Mouse (Mus musculus) layer of hippocampus, adult 6 months (tissue): ENCODE data around the gene Cdh12. TPM values are rescaled to one million over a fixed set of nuclear protein-coding genes. Genes with fewer than 3 reads are reported as not detected.

ENCODE experiments used
- long read RNA-seq, 2 experiments: library from polyadenylated mRNA; unstranded; transcript quantifications; one replicate each; pipeline ENCODE4 v2.0.0; 2019 to 2020
- microRNA-seq: library from miRNA; unstranded; fragments of <30 nt; microRNA quantifications from one replicate; pipeline ENCODE4 v1.2.0, GENCODE M21; 2020
- polyA plus RNA-seq: library from polyadenylated mRNA; unstranded; fragments of <200 nt; fragmentation: Nextera tagmentation; gene quantifications from 2 replicates; pipeline ENCODE4 v1.2.3, GENCODE M21; 2021

The Cdh12 gene
- polyA plus RNA-seq, result 3.0 and 3.9 TPM in 2 replicates
- long read RNA-seq, experiment 1, full-length matches to known transcripts, result 4 of 14 reads
- long read RNA-seq, experiment 1, partial matches to known transcripts, result 2 of 14 reads
- long read RNA-seq, experiment 1, other reads (novel, unspliced or antisense), result 8 of 14 reads
- long read RNA-seq, experiment 2, full-length matches to known transcripts, result 30 of 55 reads
- long read RNA-seq, experiment 2, partial matches to known transcripts, result 4 of 55 reads
- long read RNA-seq, experiment 2, other reads (novel, unspliced or antisense), result 21 of 55 reads

GRCm38 (mm10) chr15:20448861-20449663 lies at the start of gene Cdh12:
Gene Cdh12 (plus strand): TSS chr15:20449265.

GRCm38 (mm10) chr15:20666650-20667049 lies 217.6 kb downstream of the Cdh12 start, which contains the start of gene Acot10:
Gene Acot10 (minus strand): TSS chr15:20666750.

Small RNA genes within 50 kb of the gene (microRNA-seq; reads per million reads assigned to microRNA genes)
- gene Gm27397, result not detected

Other genes starting within 250 kb of the Cdh12 start
- not detected in 2 replicates for gene Acot10, start 217.5 kb downstream of the Cdh12 start, polyA plus RNA-seq